Mouse (Mus musculus) bone marrow macrophage, adult 2 months (primary cell): Measurements from ENCODE around the gene Bloc1s6. TPM values are rescaled to one million over a fixed set of nuclear protein-coding genes. Genes with fewer than 3 reads are reported as not detected.

Experiments
- H3K27ac ChIP-seq: 2 replicates; pipeline ENCODE4 v1.5.1; 2012; ENCODE audit warnings: low read depth, low read length; ENCODE audit not compliant: insufficient read depth
- H3K4me1 ChIP-seq: 2 replicates; pipeline ENCODE4 v1.6.1; 2012; ENCODE audit warnings: low read length; ENCODE audit not compliant: control insufficient read depth, insufficient read depth
- H3K4me3 ChIP-seq: 2 replicates; pipeline ENCODE4 v1.5.1; 2012; ENCODE audit warnings: mild to moderate bottlenecking, low read length, moderate library complexity; ENCODE audit not compliant: insufficient read depth
- CTCF ChIP-seq: IDR thresholded peaks from 2 replicates; pipeline ENCODE4 v1.5.1; 2012; ENCODE audit warnings: low read depth, mild to moderate bottlenecking, low read length, moderate library complexity
- POLR2A ChIP-seq: IDR thresholded peaks from 2 replicates; pipeline ENCODE4 v1.6.1; 2012; ENCODE audit warnings: mild to moderate bottlenecking, low read depth, low read length, borderline replicate concordance
- polyA plus RNA-seq: library from polyadenylated mRNA; stranded (reverse); fragments of >200 nt; gene quantifications from 2 replicates; pipeline ENCODE4 v1.2.4, GENCODE M21; 2012; ENCODE audit not compliant: missing spikeins, insufficient read depth, insufficient read length

Gene Bloc1s6
- 48.0 and 48.8 TPM in 2 replicates for polyA plus RNA-seq

DNA sequence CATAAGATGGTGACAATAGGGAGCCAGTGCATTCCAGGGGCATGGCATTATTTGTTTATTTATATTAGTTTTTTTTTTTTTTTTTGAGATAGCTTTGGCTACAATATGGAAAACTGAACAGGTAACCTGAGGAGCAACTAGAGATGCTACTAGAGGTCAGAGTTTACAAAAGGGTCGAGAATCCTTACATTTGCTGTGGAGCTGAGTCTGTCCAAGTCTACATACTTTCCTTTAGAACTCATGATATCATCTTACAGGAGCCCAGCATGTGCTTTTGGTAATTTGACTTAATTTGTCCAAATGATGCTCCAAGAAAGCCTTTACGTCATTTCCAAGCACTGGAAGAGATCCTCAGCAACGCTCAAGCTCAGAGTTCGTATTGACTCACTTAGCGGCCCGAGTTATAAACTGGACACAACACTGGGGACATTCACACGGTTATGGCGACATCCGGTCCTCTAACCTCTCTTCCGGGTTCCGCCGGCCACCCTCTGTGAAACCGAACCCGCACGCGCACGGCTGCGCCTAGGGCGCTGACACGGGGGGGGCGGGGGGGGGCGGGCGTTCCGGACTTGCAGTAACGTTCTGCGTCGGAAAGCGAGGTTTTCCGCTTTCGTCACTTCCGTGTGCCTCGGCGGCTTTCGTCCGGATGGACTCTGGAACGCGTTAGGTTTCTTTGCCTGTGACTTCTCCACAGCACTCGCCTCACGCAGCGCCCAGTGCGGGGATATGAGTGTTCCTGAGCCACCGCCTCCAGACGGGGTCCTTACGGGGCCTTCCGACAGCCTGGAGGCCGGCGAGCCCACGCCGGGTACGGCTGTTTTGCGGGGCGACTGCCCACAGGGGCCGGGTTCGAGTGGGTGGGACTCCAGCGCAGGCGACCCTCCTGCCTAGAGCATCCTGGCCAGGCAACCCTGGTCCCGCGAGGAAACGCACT is at the start of gene Bloc1s6:
Bloc1s6 (plus strand) TSS at position 610 of the 937 bp plus-strand sequence.
- TF ChIP-seq POLR2A (no peak), CTCF (no peak)
- Histone ChIP-seq H3K4me3 (peak within 1 kb of the TSS; percentile 99), H3K4me1 (peaks cover 23% of the 10 kb centered on the region), H3K27ac (peak within 1 kb of the TSS; percentile 97)

DNA sequence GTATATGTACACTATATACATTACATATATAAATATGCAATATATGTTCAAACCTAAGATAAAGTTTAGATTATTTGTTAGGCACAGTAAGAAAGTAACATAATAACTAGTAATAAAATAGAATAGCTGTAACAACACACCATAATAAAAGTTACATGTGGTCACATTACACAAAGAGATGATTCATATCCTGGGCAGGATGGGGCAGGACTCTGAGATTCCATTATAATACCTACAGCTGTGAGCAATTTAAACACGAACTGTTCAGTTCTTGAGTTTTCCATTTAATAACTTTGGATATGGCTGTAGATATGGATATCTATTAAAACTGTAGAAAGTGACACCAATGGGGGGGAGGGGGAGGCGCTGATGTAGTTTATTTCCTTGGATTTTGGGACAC is 40.8 kb upstream of the Bloc1s6 start:
- Histone ChIP-seq H3K4me3 (no peak overlapping the region), H3K27ac (no peak overlapping the region), H3K4me1 (peaks cover 16% of the 10 kb centered on the region)
- TF ChIP-seq POLR2A: no peak

DNA sequence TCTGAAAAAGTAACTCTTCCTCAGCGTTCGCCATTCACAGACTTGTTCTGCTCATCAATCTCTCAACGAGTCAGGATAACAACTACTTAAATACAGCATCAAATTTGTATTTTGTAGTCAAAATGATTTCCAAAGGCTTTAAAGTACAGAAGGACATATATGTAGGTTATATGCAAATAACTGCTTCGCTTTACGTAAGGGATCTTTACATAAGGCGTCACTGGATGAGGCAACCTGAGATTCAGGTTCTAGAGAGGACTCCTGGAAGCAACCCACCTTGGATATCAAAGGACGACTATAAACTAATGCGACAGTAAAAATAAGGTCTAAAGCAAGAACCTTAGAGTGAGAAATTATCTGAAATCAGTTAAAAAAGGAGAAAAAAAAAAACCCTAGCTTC is 37.3 kb upstream of the Bloc1s6 start:
- Histone ChIP-seq H3K27ac (no peak overlapping the region), H3K4me3 (no peak overlapping the region), H3K4me1 (peaks cover 16% of the 10 kb centered on the region)
- TF ChIP-seq CTCF: no peak
- no peak for TF ChIP-seq POLR2A

DNA sequence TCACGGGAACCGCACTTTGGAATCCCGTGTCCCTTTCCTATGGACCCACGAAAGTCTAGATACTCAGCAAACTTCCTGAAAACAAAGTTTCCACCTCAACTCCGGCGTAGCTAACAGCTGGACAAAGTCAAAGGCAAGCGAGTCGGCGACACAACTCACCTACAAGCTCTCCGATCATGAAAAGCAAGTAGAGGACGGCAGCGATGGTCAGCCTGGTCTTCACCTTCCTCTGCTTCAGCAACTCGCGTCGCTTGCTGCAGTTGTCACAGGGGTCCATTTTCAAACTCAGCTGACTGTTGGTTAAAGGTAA is 36.5 kb upstream of the Bloc1s6 start:
- no peak overlapping the region for H3K27ac ChIP-seq

DNA sequence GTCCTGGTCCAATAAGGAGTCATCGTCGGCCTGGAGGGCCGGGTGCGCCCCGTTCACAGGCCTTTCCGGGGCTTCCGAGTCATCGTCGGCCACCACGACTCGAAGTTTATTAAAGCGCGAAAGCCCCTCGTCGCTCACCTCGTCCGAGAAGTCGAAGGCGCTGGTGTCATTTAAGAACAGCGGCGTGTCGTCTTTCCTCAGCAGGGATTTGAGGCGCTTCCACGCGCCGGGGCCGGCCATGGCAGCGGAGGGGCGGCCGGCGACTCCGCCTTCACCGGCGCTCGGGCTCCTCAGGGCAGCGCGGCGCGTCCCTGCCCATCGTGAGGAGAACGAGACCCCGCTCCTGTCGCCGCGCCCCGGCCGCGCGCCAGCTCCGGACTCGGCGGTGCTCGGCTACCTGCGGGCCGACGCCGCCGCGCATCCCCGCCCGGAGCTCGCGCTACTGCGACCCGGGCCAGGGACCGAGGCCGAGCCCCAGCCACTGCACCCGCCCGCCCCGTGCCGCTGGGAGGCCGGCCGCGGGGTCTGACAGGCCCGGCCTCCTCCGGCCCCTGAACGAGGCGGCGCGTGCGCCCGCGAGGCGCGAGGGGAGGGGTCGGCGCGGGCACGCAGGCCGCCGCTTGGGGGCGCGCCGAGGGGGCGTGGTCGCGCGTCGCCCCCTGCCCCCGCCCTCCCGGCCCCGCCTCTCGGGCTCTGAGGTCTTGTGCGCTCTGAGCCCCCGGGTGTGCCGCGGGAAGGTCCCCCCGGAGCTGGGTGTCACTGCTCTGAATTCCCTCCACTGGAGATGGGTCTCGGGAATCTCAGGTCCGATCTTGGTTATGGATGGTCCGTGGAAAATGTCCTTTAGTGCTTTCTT is 35.9 kb upstream of the Bloc1s6 start, which contains the start of gene Slc30a4:
Slc30a4 (minus strand) TSS at position 483 of the 856 bp plus-strand sequence.
- no peak for TF ChIP-seq CTCF
- no peak for TF ChIP-seq POLR2A
- Histone ChIP-seq H3K4me1 (peaks cover 16% of the 10 kb centered on the region), H3K4me3 (peak within 1 kb of the TSS; percentile 69), H3K27ac (no peak within 1 kb of the TSS)

More for the DNA sequence above, 36.5 kb upstream of the Bloc1s6 start:
- TF ChIP-seq POLR2A (no peak), CTCF (no peak)
- peaks cover 16% of the 10 kb centered on the region for H3K4me1 ChIP-seq
- H3K4me3 ChIP-seq: peak overlapping the region; percentile 69

DNA sequence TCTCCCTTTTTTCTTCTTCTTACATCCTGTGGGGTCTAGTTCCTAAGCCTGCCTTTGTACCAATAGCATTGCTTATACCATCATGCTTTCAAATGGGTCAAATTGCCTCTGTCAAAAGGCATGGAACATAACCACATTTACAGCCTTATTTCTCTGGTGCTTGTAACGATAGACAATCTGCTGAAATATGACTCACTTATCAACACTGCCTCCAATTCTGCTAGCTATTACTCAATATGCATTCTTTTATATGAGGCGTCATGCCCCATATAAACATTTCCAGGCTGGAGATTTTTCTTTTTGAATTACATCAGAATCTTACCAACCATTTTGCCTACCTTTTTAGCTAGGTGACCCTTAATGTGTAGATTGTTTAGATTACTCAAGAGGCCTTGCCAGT is 33.7 kb upstream of the Bloc1s6 start:
- H3K27ac ChIP-seq: no peak overlapping the region
- TF ChIP-seq CTCF (no peak), POLR2A (no peak)
- no peak overlapping the region for H3K4me3 ChIP-seq
- peaks cover 6% of the 10 kb centered on the region for H3K4me1 ChIP-seq

DNA sequence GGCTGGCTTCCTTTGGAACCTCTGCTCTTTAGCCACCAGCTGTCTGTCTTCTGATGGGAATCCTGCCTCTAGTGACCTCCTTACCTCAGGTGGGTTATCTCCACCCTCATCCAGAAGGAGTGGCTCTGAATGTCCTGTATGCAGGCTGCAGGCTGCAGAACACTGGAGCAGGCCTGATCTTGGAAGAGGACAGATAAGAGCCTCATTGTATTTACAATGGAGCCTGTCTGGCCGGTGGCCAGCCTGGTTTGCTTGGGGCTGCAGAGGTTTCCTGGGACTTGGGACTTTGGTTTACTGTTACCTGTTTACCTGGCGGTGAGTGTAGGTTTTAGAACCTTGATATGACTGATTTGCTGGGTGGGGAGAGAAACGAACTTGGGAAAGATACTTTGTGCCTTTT is 30.2 kb upstream of the Bloc1s6 start:
- Histone ChIP-seq H3K4me1 (peaks cover 8% of the 10 kb centered on the region), H3K4me3 (no peak overlapping the region), H3K27ac (no peak overlapping the region)
- TF ChIP-seq POLR2A: no peak
- TF ChIP-seq CTCF: no peak

DNA sequence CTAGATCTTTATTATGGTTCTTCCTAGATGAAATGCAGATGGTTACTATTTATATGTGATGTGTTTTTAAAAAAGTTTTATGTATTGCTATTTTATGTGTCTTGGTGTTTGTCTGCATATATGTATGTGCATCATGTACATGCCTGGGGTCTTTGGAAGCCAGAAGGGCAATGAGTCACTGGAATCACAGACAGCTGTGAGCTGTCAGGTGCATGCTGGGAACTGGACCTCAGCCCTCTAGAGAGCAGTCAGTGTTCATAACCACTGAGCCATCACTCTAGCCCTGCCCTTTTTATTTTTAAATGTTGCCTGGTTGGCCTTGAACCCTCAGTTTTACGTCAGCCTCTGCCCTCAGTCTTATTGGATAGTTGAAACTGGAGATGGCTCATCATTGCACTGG is 29.1 kb upstream of the Bloc1s6 start:
- Histone ChIP-seq H3K27ac (no peak overlapping the region), H3K4me3 (no peak overlapping the region), H3K4me1 (peaks cover 8% of the 10 kb centered on the region)
- TF ChIP-seq CTCF (no peak), POLR2A (no peak)

DNA sequence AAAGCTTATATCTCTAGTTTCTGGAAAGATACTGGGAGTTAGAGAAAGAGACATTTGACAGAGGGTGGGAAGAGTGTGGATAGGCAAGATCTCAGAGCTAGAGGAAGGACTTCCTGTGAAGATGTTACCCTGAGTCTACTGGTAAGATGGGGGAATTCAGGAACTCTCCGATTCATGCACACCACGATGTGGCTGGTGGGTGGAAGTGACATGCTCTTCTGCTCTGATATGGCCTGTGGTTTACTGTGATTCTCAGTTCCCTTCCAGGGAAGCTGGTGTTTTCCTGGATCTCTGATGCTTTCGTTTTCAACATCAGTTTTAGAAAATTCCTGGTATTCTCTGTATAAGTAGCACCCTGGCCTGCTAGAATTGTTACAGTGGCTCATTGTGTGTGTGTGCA is 26.4 kb upstream of the Bloc1s6 start:
- H3K4me3 ChIP-seq: no peak overlapping the region
- peaks cover 11% of the 10 kb centered on the region for H3K4me1 ChIP-seq
- TF ChIP-seq CTCF: no peak
- no peak overlapping the region for H3K27ac ChIP-seq

DNA sequence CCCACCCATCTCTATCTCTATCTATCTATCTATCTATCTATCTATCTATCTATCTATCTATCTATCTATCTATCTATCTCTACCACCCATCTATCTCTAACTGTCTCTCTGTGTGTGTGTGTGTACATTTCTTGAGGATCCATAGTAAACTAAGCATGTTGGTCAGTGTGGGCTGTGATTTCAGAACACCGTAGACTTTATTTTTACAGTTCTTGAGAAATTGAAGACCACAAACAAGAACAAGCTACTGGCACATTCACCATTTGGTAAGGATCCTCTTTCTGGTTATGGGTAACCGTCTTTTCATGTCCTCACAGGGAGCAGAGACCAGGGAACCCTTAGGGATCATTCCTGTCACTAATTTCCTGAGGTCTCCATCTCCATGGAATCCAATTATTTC is 25.5 kb upstream of the Bloc1s6 start:
- Histone ChIP-seq H3K4me3 (no peak overlapping the region), H3K4me1 (peaks cover 11% of the 10 kb centered on the region), H3K27ac (no peak overlapping the region)
- TF ChIP-seq POLR2A (no peak), CTCF (no peak)

DNA sequence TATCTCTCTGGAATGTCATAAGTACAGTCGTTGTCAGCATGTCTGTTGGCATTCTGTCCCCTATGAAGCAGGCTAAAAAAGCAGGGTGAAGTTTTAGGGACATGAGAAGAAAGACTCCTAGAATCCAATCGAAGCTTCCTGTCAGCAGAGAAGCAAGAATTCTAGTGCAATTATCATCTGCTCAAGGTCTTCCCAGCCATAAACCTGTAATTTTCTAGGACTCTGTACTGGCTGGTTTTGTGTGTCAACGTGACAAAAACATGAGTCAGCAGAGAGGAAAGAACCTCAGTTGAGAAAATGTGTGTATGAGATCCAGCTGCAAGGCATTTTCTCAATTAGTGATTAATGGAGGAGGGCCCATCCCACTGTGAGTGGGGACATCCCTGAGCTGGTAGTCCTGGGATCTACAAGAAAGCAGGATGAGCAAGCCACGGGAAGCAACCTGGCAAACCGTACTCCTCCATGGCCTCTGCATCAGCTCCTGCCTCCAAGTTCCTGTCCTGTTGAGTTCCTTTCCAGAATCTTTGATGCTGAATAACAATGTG is 23.1 kb upstream of the Bloc1s6 start:
- TF ChIP-seq POLR2A (no peak), CTCF (no peak)
- Histone ChIP-seq H3K27ac (no peak overlapping the region), H3K4me1 (peaks cover 21% of the 10 kb centered on the region), H3K4me3 (no peak overlapping the region)
